Mouse (Mus musculus) hindbrain, embryonic 13.5 days (tissue): Measurements from ENCODE around the gene Ocrl. TPM values are rescaled to one million over a fixed set of nuclear protein-coding genes. Genes with fewer than 3 reads are reported as not detected.

Source experiments
- ATAC-seq: fragments of 200-750 bp; cut with Nextera tagmentation; 2 replicates; pipeline ENCODE4 v1.8.0; 2017; ENCODE audit warnings: moderate TSS enrichment; ENCODE audit not compliant: low FRiP score
- H3K27ac ChIP-seq: fragments of 300-500 bp; sonication (generic); 2 replicates; pipeline ENCODE4 v1.5.1; 2015; ENCODE audit warnings: inconsistent platforms, mild to moderate bottlenecking, moderate library complexity
- H3K27me3 ChIP-seq: fragments of 300-500 bp; sonication (generic); 2 replicates; pipeline ENCODE4 v1.6.1; 2015; ENCODE audit warnings: mild to moderate bottlenecking, inconsistent platforms
- H3K36me3 ChIP-seq: fragments of 300-500 bp; sonication (generic); 2 replicates; pipeline ENCODE4 v1.6.1; 2015; ENCODE audit warnings: mild to moderate bottlenecking, inconsistent platforms
- H3K4me1 ChIP-seq: fragments of 300-500 bp; sonication (generic); replicated peaks from 2 replicates; pipeline ENCODE4 v1.6.1; 2015; ENCODE audit warnings: inconsistent platforms
- H3K4me2 ChIP-seq: fragments of 300-500 bp; sonication (generic); 2 replicates; pipeline ENCODE4 v1.6.1; 2015; ENCODE audit warnings: inconsistent platforms, mild to moderate bottlenecking, moderate library complexity
- H3K4me3 ChIP-seq: fragments of 300-500 bp; sonication (generic); 2 replicates; pipeline ENCODE4 v1.5.1; 2015; ENCODE audit warnings: mild to moderate bottlenecking, inconsistent platforms
- H3K9ac ChIP-seq: fragments of 300-500 bp; sonication (generic); 2 replicates; pipeline ENCODE4 v1.6.1; 2015; ENCODE audit warnings: mild to moderate bottlenecking, inconsistent platforms
- H3K9me3 ChIP-seq: fragments of 300-500 bp; sonication (generic); 2 replicates; pipeline ENCODE4 v1.6.1; 2016; ENCODE audit warnings: inconsistent platforms
- WGBS: fragments of 180-500 bp; shearing (Covaris S2); methylation state at CpG from one replicate; pipeline ENCODE4 v1.1.7; 2015; 5-methylcytosine and 5-hydroxymethylcytosine counted together
- polyA plus RNA-seq: library from polyadenylated mRNA; unstranded; fragments of >200 nt; fragmentation: Nextera tagmentation; extraction: Ambion mirVana; gene quantifications from 2 replicates; pipeline ENCODE4 v1.2.1, GENCODE M21; 2015

Gene Ocrl
- 25.8 and 26.0 TPM in 2 replicates for polyA plus RNA-seq

DNA sequence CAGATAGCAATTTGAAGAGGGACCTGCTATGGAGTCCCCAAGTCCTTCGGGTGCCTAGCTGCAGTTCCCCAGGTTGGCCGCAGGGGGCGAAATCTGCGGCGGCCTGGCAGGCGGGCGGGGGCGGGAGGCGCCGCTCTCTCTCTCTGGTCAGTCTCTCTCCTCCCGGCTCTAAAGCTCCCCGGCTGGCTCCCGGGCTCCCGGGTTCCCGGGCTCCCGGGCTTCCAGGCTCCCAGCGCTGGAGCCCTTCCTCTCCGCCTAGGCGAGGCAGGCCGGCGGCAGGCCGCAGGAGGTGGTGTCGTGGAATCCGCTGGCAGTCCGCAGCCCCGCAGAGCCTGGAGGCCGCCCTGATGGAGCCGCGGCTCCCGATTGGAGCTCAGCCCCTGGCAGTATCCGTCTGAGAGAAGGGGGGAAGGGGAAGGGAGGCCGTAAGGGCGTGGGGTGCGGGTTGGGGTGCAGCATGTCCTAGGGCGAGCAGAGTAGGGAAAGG is at the start of gene Ocrl:
TSS of gene Ocrl (plus strand) at position 82 of the 487 bp plus-strand sequence.
- peak within 1 kb of the TSS; percentile 78 for H3K9ac ChIP-seq
- H3K9me3 ChIP-seq = no peaks in the 10 kb centered on the region
- peak within 1 kb of the TSS; percentile 58 for H3K4me2 ChIP-seq
- peak within 1 kb of the TSS; percentile 87 for H3K27ac ChIP-seq
- H3K27me3 ChIP-seq = no peaks in the 10 kb centered on the region
- peaks cover 6% of the 10 kb centered on the region for H3K36me3 ChIP-seq
- 18% methylated on average over 22 of the region's 35 CpGs for WGBS
- H3K4me3 ChIP-seq = peak within 1 kb of the TSS; percentile 60
- peaks cover 8% of the 10 kb centered on the region; the same call in 1 of the 2 replicates for H3K4me1 ChIP-seq
- ATAC-seq = peak; percentile 93

DNA sequence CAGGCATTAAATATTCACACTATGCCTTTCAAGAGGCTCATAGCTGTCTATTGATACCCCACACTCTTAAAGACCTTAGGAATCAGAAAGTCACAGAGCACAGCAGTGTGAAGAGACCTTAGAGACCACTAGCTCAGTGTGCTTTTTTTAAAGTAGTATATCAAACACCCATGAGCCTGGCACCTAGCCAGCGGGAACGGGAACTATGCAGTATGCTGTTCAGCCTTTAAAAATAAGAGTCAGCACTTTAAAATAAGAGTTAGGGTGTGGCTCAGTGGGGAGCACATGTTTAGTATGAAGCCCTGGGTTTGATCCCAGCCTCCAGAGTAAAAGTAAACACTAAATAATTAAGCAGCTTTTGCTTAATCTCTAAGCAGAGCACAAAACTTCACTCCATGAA is 32.1 kb upstream of the Ocrl start:
- no peak for ATAC-seq
- Histone ChIP-seq H3K4me2 (no peak overlapping the region), H3K9me3 (no peaks in the 10 kb centered on the region), H3K9ac (no peak overlapping the region), H3K36me3 (peaks cover 5% of the 10 kb centered on the region; the same call in 1 of the 2 replicates), H3K4me1 (no peaks in the 10 kb centered on the region), H3K27me3 (no peaks in the 10 kb centered on the region), H3K27ac (no peak overlapping the region), H3K4me3 (no peak overlapping the region)
- 63% methylated on average over 2 of the region's 2 CpGs for WGBS

- Histone ChIP-seq H3K4me3 (no peak overlapping the region), H3K9ac (no peak overlapping the region), H3K4me1 (no peaks in the 10 kb centered on the region), H3K4me2 (no peak overlapping the region), H3K27me3 (no peaks in the 10 kb centered on the region), H3K27ac (no peak overlapping the region), H3K9me3 (no peaks in the 10 kb centered on the region), H3K36me3 (peaks cover 5% of the 10 kb centered on the region; the same call in 1 of the 2 replicates)
- WGBS = 85% methylated on average over 6 of the region's 6 CpGs
- ATAC-seq = no peak
These were observed 29.4 kb upstream of the Ocrl start for GRCm38 (mm10) chrX:47882813-47883212.

DNA sequence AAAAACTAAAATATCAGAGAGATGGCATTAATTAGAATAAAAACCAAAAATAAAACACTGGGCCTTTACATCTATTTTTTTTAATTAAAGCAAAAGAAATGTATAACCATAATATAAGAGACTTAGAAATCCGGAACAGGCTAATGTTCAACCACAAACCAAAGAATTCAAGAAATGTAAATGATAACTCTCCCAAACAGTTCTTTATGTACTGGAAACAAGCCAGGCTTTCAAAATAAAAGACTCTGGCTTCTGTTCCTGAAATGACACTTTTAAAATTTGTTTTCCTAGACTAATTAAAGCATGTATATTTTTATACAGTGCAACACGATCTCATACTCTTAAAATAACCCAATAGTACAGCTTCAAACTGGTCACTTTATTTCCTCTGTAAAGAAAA is 24.8 kb upstream of the Ocrl start:
- no peak overlapping the region for H3K9ac ChIP-seq
- WGBS = 82% methylated on average over 2 of the region's 2 CpGs
- no peak for ATAC-seq

GRCm38 (mm10) chrX:47891243-47891906 is 20.8 kb upstream of the Ocrl start:
- Histone ChIP-seq H3K4me1 (0 out of 2 replicates have a peak, but pooled peaks cover 2% of the 10 kb centered on the region), H3K4me3 (peak overlapping the region; percentile 59), H3K9ac (peak overlapping the region; percentile 80), H3K27ac (peak overlapping the region; percentile 89), H3K36me3 (peaks cover 3% of the 10 kb centered on the region; the same call in 1 of the 2 replicates), H3K4me2 (peak overlapping the region; percentile 54), H3K27me3 (no peaks in the 10 kb centered on the region), H3K9me3 (no peaks in the 10 kb centered on the region)
- ATAC-seq = peak; percentile 29; the same call in 1 of the 2 replicates
- WGBS = 10% methylated on average over 9 of the region's 12 CpGs

More for the DNA sequence above, 24.8 kb upstream of the Ocrl start:
- Histone ChIP-seq H3K4me2 (no peak overlapping the region), H3K9me3 (no peaks in the 10 kb centered on the region), H3K4me1 (0 out of 2 replicates have a peak, but pooled peaks cover 2% of the 10 kb centered on the region), H3K27ac (no peak overlapping the region), H3K36me3 (peaks cover 7% of the 10 kb centered on the region), H3K27me3 (no peaks in the 10 kb centered on the region), H3K4me3 (no peak overlapping the region)

GRCm38 (mm10) chrX:47891907-47892430 is 20.2 kb upstream of the Ocrl start:
- Histone ChIP-seq H3K27me3 (no peaks in the 10 kb centered on the region), H3K4me3 (peak overlapping the region; percentile 59), H3K4me1 (0 out of 2 replicates have a peak, but pooled peaks cover 2% of the 10 kb centered on the region), H3K27ac (peak overlapping the region; percentile 89), H3K4me2 (peak overlapping the region; percentile 54), H3K9ac (peak overlapping the region; percentile 80), H3K9me3 (no peaks in the 10 kb centered on the region), H3K36me3 (peaks cover 3% of the 10 kb centered on the region; the same call in 1 of the 2 replicates)
- peak; percentile 89 for ATAC-seq
- WGBS = 17% methylated on average over 13 of the region's 36 CpGs

DNA sequence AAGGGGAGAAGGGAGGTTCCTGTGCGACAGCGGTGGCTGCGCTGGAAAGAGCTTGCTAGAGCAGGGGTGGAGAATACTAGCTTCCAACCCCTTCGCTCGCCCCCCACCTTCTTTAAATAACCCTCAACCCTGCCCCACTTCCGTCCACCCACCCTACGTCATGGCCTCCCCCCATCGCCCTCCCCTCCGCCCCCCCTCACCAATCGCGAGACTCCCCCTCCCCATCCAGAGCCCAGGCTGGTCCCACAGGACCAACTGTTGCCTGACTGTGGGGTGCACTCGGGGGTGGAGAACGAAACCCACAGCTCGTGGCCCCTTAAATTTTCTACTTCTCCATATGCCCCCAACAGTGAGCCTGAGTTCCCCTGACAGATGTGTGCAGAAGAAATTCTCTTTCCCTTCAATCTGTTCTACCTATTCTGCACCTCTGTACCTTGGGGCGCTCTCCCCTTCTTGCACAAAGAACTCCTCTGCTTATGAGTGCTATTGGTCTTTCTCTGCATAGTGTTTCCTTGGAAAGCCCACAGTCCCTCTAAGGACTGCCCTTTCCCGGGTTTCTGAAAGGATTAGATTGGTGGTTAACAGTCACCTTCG is 19.7 kb upstream of the Ocrl start, which contains the start of gene Smarca1:
TSS of gene Smarca1 (minus strand) at position 544 of the 594 bp plus-strand sequence.
- H3K9ac ChIP-seq = peak within 1 kb of the TSS; percentile 80
- H3K9me3 ChIP-seq = no peaks in the 10 kb centered on the region
- peak within 1 kb of the TSS; percentile 89 for H3K27ac ChIP-seq
- WGBS = 20% methylated on average over 16 of the region's 17 CpGs
- H3K4me2 ChIP-seq = peak within 1 kb of the TSS; percentile 54
- peak within 1 kb of the TSS; percentile 59 for H3K4me3 ChIP-seq
- peak; percentile 79 for ATAC-seq
- H3K27me3 ChIP-seq = no peaks in the 10 kb centered on the region
- 0 out of 2 replicates have a peak, but pooled peaks cover 2% of the 10 kb centered on the region for H3K4me1 ChIP-seq
- H3K36me3 ChIP-seq = peaks cover 3% of the 10 kb centered on the region; the same call in 1 of the 2 replicates

- peak overlapping the region; percentile 78 for H3K9ac ChIP-seq
- ATAC-seq = peak; percentile 12; the same call in 1 of the 2 replicates
- H3K27me3 ChIP-seq = no peaks in the 10 kb centered on the region
- peak overlapping the region; percentile 60 for H3K4me3 ChIP-seq
- H3K36me3 ChIP-seq = peaks cover 13% of the 10 kb centered on the region
- peak overlapping the region; percentile 58 for H3K4me2 ChIP-seq
- H3K4me1 ChIP-seq = peaks cover 8% of the 10 kb centered on the region; the same call in 1 of the 2 replicates
- H3K9me3 ChIP-seq = no peaks in the 10 kb centered on the region
- whole genome bisulfite sequencing = 33% methylated on average over 8 of the region's 8 CpGs
- H3K27ac ChIP-seq = no peak overlapping the region
These were observed 836 bp downstream of the Ocrl start for GRCm38 (mm10) chrX:47912904-47913542.

DNA sequence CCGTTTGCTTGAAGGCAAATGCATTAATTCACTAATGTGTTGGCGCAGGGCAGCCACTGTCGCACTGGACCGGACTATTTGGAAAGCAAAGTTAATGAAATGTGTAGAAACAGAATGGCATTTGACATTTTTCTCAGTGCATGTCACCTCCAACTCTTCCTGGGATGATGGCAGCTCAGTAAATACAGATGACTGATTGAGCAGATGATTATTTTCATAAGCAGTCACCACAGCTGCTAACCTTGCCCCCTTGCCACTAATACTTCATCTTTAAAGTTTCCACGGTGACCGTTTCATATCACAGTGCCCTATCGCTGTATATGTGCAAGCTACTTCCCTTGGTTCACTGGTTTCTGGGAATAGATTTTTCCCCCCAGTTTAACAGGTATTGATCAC is 1.4 kb downstream of the Ocrl start:
- WGBS = 70% methylated on average over 7 of the region's 7 CpGs
- Histone ChIP-seq H3K27me3 (no peaks in the 10 kb centered on the region), H3K4me3 (peak overlapping the region; percentile 60; the same call in 1 of the 2 replicates), H3K27ac (no peak overlapping the region), H3K9me3 (no peaks in the 10 kb centered on the region), H3K4me1 (peaks cover 8% of the 10 kb centered on the region; the same call in 1 of the 2 replicates), H3K36me3 (peaks cover 17% of the 10 kb centered on the region), H3K4me2 (peak overlapping the region; percentile 58), H3K9ac (no peak overlapping the region)
- ATAC-seq = no peak

DNA sequence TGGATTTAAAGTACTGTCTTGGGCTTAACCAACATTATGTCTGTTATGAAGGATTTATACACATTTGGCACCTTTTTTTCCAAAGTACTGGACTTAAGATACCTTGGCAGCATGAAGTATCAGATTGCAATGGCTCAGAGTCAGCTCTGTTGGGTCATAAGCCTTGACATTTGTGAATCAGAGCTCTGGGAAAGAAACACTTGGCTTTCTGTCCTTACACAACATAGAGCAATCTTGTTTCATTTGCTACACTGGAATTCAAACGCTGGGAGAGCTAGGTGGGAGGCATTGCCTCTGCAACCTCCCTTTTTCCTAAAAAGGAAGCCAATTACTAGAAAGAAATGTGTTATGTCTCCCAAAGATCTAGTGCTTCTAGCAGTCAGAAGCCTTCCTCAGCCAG is 4.6 kb downstream of the Ocrl start:
- Histone ChIP-seq H3K4me2 (no peak overlapping the region), H3K9me3 (no peaks in the 10 kb centered on the region), H3K36me3 (peaks cover 17% of the 10 kb centered on the region), H3K27me3 (no peaks in the 10 kb centered on the region), H3K4me1 (peaks cover 8% of the 10 kb centered on the region; the same call in 1 of the 2 replicates), H3K4me3 (no peak overlapping the region), H3K27ac (no peak overlapping the region), H3K9ac (no peak overlapping the region)
- ATAC-seq = no peak
- 78% methylated on average over 1 of the region's 1 CpGs for WGBS

- WGBS = 91% methylated on average over 5 of the region's 5 CpGs
- no peak overlapping the region for H3K27ac ChIP-seq
- no peak overlapping the region for H3K4me3 ChIP-seq
- no peak for ATAC-seq
- H3K4me1 ChIP-seq = no peaks in the 10 kb centered on the region
- peaks cover 17% of the 10 kb centered on the region for H3K36me3 ChIP-seq
- no peak overlapping the region for H3K4me2 ChIP-seq
- H3K27me3 ChIP-seq = no peaks in the 10 kb centered on the region
- no peaks in the 10 kb centered on the region for H3K9me3 ChIP-seq
- H3K9ac ChIP-seq = no peak overlapping the region
These were observed 8.4 kb downstream of the Ocrl start for GRCm38 (mm10) chrX:47920541-47920940.

- no peaks in the 10 kb centered on the region for H3K27me3 ChIP-seq
- peaks cover 27% of the 10 kb centered on the region for H3K36me3 ChIP-seq
- H3K4me1 ChIP-seq = no peaks in the 10 kb centered on the region
- ATAC-seq = no peak
- no peak overlapping the region for H3K4me2 ChIP-seq
- no peak overlapping the region for H3K27ac ChIP-seq
- H3K9ac ChIP-seq = no peak overlapping the region
- WGBS = 69% methylated on average over 3 of the region's 3 CpGs
- no peak overlapping the region for H3K4me3 ChIP-seq
- H3K9me3 ChIP-seq = no peaks in the 10 kb centered on the region
These were observed 15.8 kb downstream of the Ocrl start for GRCm38 (mm10) chrX:47927981-47928380.
